Mouse (Mus musculus): ENCODE data around the gene Cd27. TPM values are rescaled to one million over a fixed set of nuclear protein-coding genes. Genes with fewer than 3 reads are reported as not detected.

Cd27 gene
- total RNA-seq, 1 experiment: 0.22 TPM

DNA sequence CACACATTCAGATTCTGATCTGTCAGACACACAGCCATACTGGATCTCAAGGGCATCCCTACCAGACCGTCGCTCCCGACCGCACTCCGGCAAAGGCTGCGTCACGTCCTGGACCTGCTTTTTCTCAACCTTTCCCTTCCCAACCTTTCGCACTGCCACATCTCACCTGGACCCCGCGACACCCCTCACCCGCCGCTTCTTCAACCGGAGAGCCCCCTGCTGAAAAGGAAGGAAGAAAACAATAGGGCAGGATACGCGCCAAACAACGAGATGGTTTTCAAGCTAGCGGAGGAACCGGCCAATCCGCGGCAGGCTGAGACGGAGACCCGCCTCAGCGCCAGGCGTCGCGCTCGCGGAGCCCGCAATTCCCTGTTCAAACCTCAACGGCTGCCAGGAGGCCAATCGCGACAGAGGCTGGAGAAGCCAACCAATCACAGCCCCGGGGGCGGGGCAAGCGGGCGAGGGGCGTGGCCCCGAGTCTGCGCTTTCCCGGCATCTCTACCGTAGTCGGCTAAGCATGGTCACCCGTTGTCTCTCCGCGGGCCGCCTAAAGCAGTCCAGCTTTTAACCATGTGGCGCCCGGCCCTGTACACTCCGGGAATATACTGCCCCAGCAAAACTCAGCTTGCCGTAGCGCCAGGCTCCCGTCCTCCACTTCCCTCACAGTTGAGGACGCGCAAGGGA, 45.3 kb downstream of the Cd27 start, which contains the start of the genes Ncapd2 and Mrpl51:
Ncapd2 (minus strand) TSS at position 370 of the 684 bp plus-strand sequence.
Mrpl51 (plus strand) TSS at position 470 of the 684 bp plus-strand sequence.
- Histone ChIP-seq H3K36me3 (ENCODE audit: control insufficient read depth, insufficient read depth, low read length, poor library complexity, severe bottlenecking) (peaks cover 21% of the 10 kb centered on the region), H3K9me3 (ENCODE audit: control insufficient read depth, insufficient read depth, low read depth, low read length) (no peaks in the 10 kb centered on the region), H3K9ac (ENCODE audit: insufficient read depth, low read depth, low read length, poor library complexity, severe bottlenecking) (peak within 1 kb of the TSS; percentile 100), H3K27ac (ENCODE audit: insufficient read depth, low read depth, low read length, poor library complexity, severe bottlenecking) (peak within 1 kb of the TSS; percentile 100), H3K4me3 (ENCODE audit: insufficient read depth in 1 of 2, low read depth in 1 of 2, low read length in 2 of 2, poor library complexity in 1 of 2, severe bottlenecking in 1 of 2) (peak within 1 kb of the TSS; percentile 97 to 99), H3K4me1 (ENCODE audit: control insufficient read depth in 2 of 2, insufficient read depth in 2 of 2, low read length in 2 of 2, poor library complexity in 1 of 2) (peaks cover 1 to 2% of the 10 kb centered on the region in 2 experiments; a peak in 2 of 4 replicates)
- peak; percentile 95 for DNase-seq (ENCODE audit: low read depth, low spot score)
- in situ Hi-C loops (cut with MboI; ENCODE audit: low sequenced_read_pairs in 2 of 2, unreplicated experiment in 2 of 2): no loop called here
- TF ChIP-seq MAFK (IDR thresholded peaks at IDR 0.05; ENCODE audit: insufficient read depth, low read depth, low read length) (no peak), HCFC1 (IDR thresholded peaks at IDR 0.05; ENCODE audit: borderline replicate concordance, insufficient read depth, low read length) (peak; percentile 46; the same call in 1 of the 2 replicates), CHD2 (IDR thresholded peaks at IDR 0.05; ENCODE audit: low read depth, low read length) (peak; percentile 77; the same call in 1 of the 2 replicates)

DNA sequence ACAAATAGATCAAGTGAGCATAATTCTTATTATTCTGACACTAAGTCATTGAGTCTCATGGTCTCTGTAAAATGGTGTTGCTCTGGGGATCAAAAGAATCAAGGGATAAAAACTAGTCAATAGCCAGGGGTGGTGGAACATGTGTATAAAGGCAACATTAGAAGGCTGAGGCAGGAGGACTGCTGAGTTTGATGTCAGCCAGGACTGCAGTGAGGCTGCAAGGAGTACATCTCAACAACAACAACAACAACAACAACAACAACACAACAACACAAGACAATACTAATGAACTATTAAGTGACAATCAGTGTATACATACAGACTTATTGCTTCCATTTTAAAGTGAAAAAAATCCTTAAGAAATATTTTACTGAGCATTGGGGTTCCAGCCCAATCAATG, 46.0 kb downstream of the Cd27 start:
- Histone ChIP-seq H3K27ac (ENCODE audit: insufficient read depth, low read depth, low read length, poor library complexity, severe bottlenecking) (peak overlapping the region; percentile 93; the same call in 1 of the 2 replicates), H3K4me3 (ENCODE audit: insufficient read depth in 1 of 2, low read depth in 1 of 2, low read length in 2 of 2, poor library complexity in 1 of 2, severe bottlenecking in 1 of 2) (peak overlapping the region; percentile 89 to 99), H3K36me3 (ENCODE audit: control insufficient read depth, insufficient read depth, low read length, poor library complexity, severe bottlenecking) (peaks cover 24% of the 10 kb centered on the region), H3K9ac (ENCODE audit: insufficient read depth, low read depth, low read length, poor library complexity, severe bottlenecking) (peak overlapping the region; percentile 89; the same call in 1 of the 2 replicates), H3K9me3 (ENCODE audit: control insufficient read depth, insufficient read depth, low read depth, low read length) (no peaks in the 10 kb centered on the region), H3K4me1 (ENCODE audit: control insufficient read depth in 2 of 2, insufficient read depth in 2 of 2, low read length in 2 of 2, poor library complexity in 1 of 2) (peaks cover 1 to 2% of the 10 kb centered on the region in 2 experiments; a peak in 2 of 4 replicates)
- TF ChIP-seq ZNF384 (IDR thresholded peaks at IDR 0.05; ENCODE audit: low read depth, low read length) (no peak), MAFK (IDR thresholded peaks at IDR 0.05; ENCODE audit: insufficient read depth, low read depth, low read length) (no peak), ZC3H11A (IDR thresholded peaks at IDR 0.05; ENCODE audit: borderline replicate concordance, low read depth, low read length) (no peak), CHD2 (IDR thresholded peaks at IDR 0.05; ENCODE audit: low read depth, low read length) (no peak), HCFC1 (IDR thresholded peaks at IDR 0.05; ENCODE audit: borderline replicate concordance, insufficient read depth, low read length) (no peak)
- no peak for DNase-seq (ENCODE audit: low read depth, low spot score)
- in situ Hi-C loops (cut with MboI; ENCODE audit: low sequenced_read_pairs in 2 of 2, unreplicated experiment in 2 of 2): no loop called here

DNA sequence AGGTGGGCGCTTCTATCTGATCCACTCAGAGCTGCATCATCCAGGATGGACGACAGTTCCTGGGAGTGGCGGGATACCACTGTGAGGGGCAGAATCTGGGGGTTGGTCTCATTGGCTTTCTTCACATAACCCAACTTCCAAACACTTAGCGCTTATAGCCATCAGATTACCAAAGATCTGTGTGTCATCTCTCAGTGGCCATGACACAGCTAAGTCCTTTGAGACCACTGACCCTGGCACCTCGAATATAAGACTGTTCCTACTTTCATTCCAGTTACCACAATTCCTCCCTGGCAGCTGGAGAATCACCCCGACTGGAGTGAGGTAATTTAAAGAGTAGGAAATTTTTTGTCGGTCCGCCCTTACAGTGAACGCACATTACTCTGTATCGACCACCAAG, 50.6 kb downstream of the Cd27 start:
- H3K9ac ChIP-seq (ENCODE audit: insufficient read depth, low read depth, low read length, poor library complexity, severe bottlenecking): no peak overlapping the region
- no peaks in the 10 kb centered on the region for H3K4me1 ChIP-seq (ENCODE audit: control insufficient read depth in 2 of 2, insufficient read depth in 2 of 2, low read length in 2 of 2, poor library complexity in 1 of 2)
- TF ChIP-seq MAFK (IDR thresholded peaks at IDR 0.05; ENCODE audit: insufficient read depth, low read depth, low read length): no peak
- no peak for TF ChIP-seq HCFC1 (IDR thresholded peaks at IDR 0.05; ENCODE audit: borderline replicate concordance, insufficient read depth, low read length)
- TF ChIP-seq ZNF384 (IDR thresholded peaks at IDR 0.05; ENCODE audit: low read depth, low read length): no peak
- TF ChIP-seq ZC3H11A (IDR thresholded peaks at IDR 0.05; ENCODE audit: borderline replicate concordance, low read depth, low read length): no peak
- TF ChIP-seq CHD2 (IDR thresholded peaks at IDR 0.05; ENCODE audit: low read depth, low read length): no peak
- no peaks in the 10 kb centered on the region for H3K9me3 ChIP-seq (ENCODE audit: control insufficient read depth, insufficient read depth, low read depth, low read length)
- H3K36me3 ChIP-seq (ENCODE audit: control insufficient read depth, insufficient read depth, low read length, poor library complexity, severe bottlenecking): peaks cover 53% of the 10 kb centered on the region
- in situ Hi-C loops (cut with MboI; ENCODE audit: low sequenced_read_pairs in 2 of 2, unreplicated experiment in 2 of 2): no loop called here
- no peak overlapping the region for H3K27ac ChIP-seq (ENCODE audit: insufficient read depth, low read depth, low read length, poor library complexity, severe bottlenecking)
- H3K4me3 ChIP-seq (ENCODE audit: insufficient read depth in 1 of 2, low read depth in 1 of 2, low read length in 2 of 2, poor library complexity in 1 of 2, severe bottlenecking in 1 of 2): no peak overlapping the region
- DNase-seq (ENCODE audit: low read depth, low spot score): no peak

Other genes starting within 250 kb of the Cd27 start
- gene Pianp, start 240.3 kb downstream of the Cd27 start, total RNA-seq (2012; rRNA removed): 2.9 and 6.1 TPM in 2 replicates
- 25.1 and 25.6 TPM in 2 replicates for gene Zfp384, start 227.9 kb downstream of the Cd27 start, total RNA-seq (2012; rRNA removed)
- gene Ing4, start 197.2 kb downstream of the Cd27 start, total RNA-seq (2012; rRNA removed): 32.4 and 50.2 TPM in 2 replicates
- 9.6 and 31.2 TPM in 2 replicates for gene Acrbp, start 187.3 kb downstream of the Cd27 start, total RNA-seq (2012; rRNA removed)
- 5.0 and 9.3 TPM in 2 replicates for gene Lpar5, start 169.1 kb downstream of the Cd27 start, total RNA-seq (2012; rRNA removed)
- 344 and 351 TPM in 2 replicates for gene Chd4, start 141.0 kb downstream of the Cd27 start, total RNA-seq (2012; rRNA removed)
- 159 and 174 TPM in 2 replicates for gene Nop2, start 105.1 kb downstream of the Cd27 start, total RNA-seq (2012; rRNA removed)
- 15.1 and 16.5 TPM in 2 replicates for gene Iffo1, start 91.8 kb downstream of the Cd27 start, total RNA-seq (2012; rRNA removed)
- 2,407 and 2,462 TPM in 2 replicates for gene Gapdh, start 70.5 kb downstream of the Cd27 start, total RNA-seq (2012; rRNA removed)
- 159 and 187 TPM in 2 replicates for gene Ncapd2, start 45.3 kb downstream of the Cd27 start, total RNA-seq (2012; rRNA removed)
- gene Mrpl51, start 45.2 kb downstream of the Cd27 start, total RNA-seq (2012; rRNA removed): 155 and 184 TPM in 2 replicates
- 3.5 and 4.6 TPM in 2 replicates for gene Vamp1, start 21.5 kb downstream of the Cd27 start, total RNA-seq (2012; rRNA removed)
- gene Tapbpl, start 5.2 kb downstream of the Cd27 start, total RNA-seq (2012; rRNA removed): 4.2 and 6.4 TPM in 2 replicates
- gene Tuba3a, start 49.0 kb upstream of the Cd27 start, total RNA-seq (2012; rRNA removed): 53.3 and 84.8 TPM in 2 replicates
- gene Ltbr, start 76.9 kb upstream of the Cd27 start, total RNA-seq (2012; rRNA removed): 8.7 and 14.3 TPM in 2 replicates
- 0.11 and 0.31 TPM in 2 replicates for gene Scnn1a, start 83.6 kb upstream of the Cd27 start, total RNA-seq (2012; rRNA removed)
- gene Tnfrsf1a, start 112.4 kb upstream of the Cd27 start, total RNA-seq (2012; rRNA removed): 6.1 and 7.7 TPM in 2 replicates
- gene Plekhg6, start 143.8 kb upstream of the Cd27 start, total RNA-seq (2012; rRNA removed): 1.1 and 1.5 TPM in 2 replicates